In genomic region chr7:55198806-55199205, GRCm38 (mm10) we compare ENCODE assay signal across 22 mouse cellular contexts.
DNase-seq lines count a peak whose midpoint lies in the region; ATAC-seq lines count a peak whose summit lies in the region.
"Had no signal": no experiment of that assay in that cellular context is flagged by ENCODE, and none has a peak within 500 bp of the region (broad histone marks: within the 10 kb centered on the region; RNA-seq: fewer than 3 reads in every experiment).

No protein-coding gene starts in this region.

- no peak for DNase-seq in frontal cortex, postnatal 14 days (ENCODE audit: low spot score in 2 of 2)
- peak; percentile 3 for DNase-seq in left cerebral cortex, adult 11 months (ENCODE audit: low spot score)
- no peak for DNase-seq in left cerebral cortex, postnatal 36 days (ENCODE audit: low spot score in 2 of 2)
- peak; percentile 24 for DNase-seq in right cerebral cortex, adult 18-20 months
- DNase-seq in right cerebral cortex, postnatal 4 days: no peak
- peak; percentile 74 for DNase-seq in brain, adult 2 months (ENCODE audit: low read depth, low spot score)
- no peak for DNase-seq in heart, adult 9 months (ENCODE audit: low spot score in 2 of 2)
- DNase-seq: adrenal gland, postnatal 10 days; adrenal gland, postnatal 36 days; cerebellum, adult 11 months; cerebellum, adult 2 months; cerebellum, adult 9-11 months; cerebellum, postnatal 25 days; forebrain, postnatal 0 days; gastrocnemius, postnatal 25 days; heart, adult 18-20 months; heart, postnatal 14 days; heart, postnatal 4 days had no signal

- intact Hi-C loops in left cerebral cortex, postnatal 36 days (cut with DNase I): no loop called here

- peak; percentile 52 for ATAC-seq in frontal cortex, adult (ENCODE audit: low TSS enrichment)
- ATAC-seq: activated CD4-positive, CD25-positive, alpha-beta regulatory T cell, adult 4 months; forebrain, embryonic 14.5 days; forebrain, postnatal 0 days; hindbrain, postnatal 0 days had no signal

Comparison
In these comparisons a context has a peak if more than half of its experiments do, and no peak if none do; other contexts are left out.
1. DNase-seq: peak in left cerebral cortex, adult 11 months (single experiment), right cerebral cortex, adult 18-20 months (single experiment) and brain, adult 2 months (single experiment); none in frontal cortex, postnatal 14 days (0 of 2), left cerebral cortex, postnatal 36 days (0 of 2), right cerebral cortex, postnatal 4 days (single experiment) and heart, adult 9 months (0 of 2).